Mouse (Mus musculus): ENCODE data around the gene Sertad1.

Sertad1 gene

GRCm38 (mm10) chr7:27486770-27487697 is at the start of gene Sertad1:
Gene Sertad1, plus strand, starts transcription at chr7:27486910.
- DNase-seq (ENCODE audit: low read depth, low spot score), result peak; percentile 99

DNA sequence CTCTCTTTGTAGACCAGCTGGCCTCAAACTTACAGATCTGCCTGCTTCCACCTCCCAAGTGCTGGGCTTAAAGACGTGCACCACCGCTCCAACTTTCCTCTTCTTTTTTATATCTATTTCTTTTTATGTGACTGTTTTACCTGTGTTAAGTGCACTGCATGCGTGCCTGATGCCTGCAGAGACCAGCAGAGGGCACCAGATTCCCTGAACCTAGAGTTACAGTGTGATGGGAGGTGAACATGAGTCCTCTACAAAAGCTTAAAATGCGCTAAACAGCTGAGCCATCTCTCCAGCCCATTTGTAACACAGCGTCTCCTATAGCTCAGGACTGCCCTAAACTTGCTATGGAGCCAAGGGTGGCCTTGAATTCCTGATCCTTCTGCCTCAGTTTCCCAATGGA is 49.2 kb upstream of the Sertad1 start:
- peak; percentile 61 for DNase-seq (ENCODE audit: low read depth, low spot score)

- no peak for DNase-seq (ENCODE audit: low read depth, low spot score)
These were observed 46.7 kb upstream of the Sertad1 start for GRCm38 (mm10) chr7:27440014-27440413.

GRCm38 (mm10) chr7:27446051-27446450 is 40.7 kb upstream of the Sertad1 start:
- DNase-seq (ENCODE audit: low read depth, low spot score), result no peak

DNA sequence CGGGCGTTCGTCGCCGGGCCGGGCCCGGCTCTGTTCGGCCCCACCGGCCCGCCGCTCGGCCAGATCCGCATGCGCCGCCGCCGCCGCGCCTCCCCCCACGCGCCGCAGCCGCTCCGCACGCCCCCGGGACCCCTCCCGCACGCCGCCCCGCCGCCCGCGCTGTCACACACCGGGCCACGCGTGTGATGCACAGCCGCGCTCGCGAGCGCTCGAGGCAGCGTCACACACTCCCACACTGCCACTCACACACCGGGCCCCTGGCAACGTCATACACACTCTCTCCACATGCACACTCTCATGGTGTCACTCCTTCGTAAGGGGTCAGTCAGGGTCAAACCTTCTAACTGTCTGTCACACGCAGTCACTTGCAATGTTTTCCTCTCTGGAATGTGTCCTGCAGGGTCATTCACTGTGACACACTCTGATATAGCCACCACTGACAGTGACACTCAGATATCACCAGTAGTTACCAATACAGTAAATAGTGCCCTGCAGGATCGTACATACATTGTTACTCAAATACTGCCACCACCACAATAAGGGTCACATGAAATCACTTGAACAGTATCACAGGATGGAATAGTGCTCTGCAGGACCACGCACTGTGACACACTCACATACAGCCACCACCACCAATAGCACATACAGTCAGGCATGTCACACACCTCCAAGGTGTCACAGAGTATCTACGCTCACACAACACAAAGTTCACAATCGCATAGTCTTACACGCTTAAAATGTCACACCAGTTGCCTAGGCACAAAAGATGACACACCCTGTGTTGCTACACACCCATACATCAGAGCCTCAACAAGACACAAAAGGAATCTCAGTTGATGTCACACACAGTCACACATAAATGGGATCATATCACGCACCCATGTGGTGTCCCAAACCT is 39.9 kb upstream of the Sertad1 start:
- no peak for DNase-seq (ENCODE audit: low read depth, low spot score)

DNA sequence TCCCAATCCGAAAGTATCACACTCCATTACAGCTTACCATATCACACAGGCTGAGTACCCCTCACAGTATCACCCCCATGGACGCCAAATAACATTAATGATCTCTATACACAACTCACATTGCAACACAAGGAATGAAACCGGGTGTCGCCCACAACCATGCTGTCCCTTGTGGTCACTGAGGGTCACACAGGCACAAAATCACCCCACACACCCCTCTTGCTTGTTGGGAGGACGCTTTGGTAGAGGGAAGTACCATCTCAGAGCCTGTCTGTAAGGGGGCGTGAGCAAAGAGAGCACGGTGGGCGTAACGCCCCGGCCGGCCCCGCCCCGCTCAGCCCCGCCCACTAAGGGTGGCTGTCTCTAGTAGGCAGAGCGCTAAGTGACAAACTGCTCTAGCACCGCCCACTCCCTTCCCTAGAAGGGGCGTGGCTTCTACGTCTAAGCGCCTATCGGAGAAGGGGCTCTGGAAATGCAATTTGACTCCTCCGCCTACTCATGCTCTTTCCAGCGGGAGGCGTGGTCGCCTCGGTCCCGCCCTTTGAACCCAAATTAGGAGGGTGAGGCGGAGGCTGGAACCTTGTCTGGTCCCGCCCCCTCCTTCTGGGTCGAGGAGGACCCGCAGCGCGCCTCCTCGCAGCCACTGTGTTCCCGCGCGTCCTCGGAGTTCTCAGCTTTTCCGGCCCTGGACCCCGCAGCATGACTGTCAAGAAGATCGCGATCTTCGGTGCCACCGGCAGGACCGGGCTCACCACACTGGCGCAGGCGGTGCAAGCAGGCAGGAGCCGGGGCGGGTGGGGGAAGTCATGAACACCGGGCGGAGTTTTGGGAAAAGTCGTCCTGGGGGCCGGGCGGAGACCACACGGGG is 39.1 kb upstream of the Sertad1 start, which contains the start of the genes Sptbn4 and Blvrb:
Gene Sptbn4, minus strand, starts transcription at position 268 of the 868 bp plus-strand sequence.
Gene Blvrb, plus strand, starts transcription at position 560 of the 868 bp plus-strand sequence.
- peak; percentile 100 for DNase-seq (ENCODE audit: low read depth, low spot score)

- DNase-seq (ENCODE audit: low read depth, low spot score), result peak; percentile 82
These were observed 38.1 kb upstream of the Sertad1 start for GRCm38 (mm10) chr7:27448421-27449206.

DNA sequence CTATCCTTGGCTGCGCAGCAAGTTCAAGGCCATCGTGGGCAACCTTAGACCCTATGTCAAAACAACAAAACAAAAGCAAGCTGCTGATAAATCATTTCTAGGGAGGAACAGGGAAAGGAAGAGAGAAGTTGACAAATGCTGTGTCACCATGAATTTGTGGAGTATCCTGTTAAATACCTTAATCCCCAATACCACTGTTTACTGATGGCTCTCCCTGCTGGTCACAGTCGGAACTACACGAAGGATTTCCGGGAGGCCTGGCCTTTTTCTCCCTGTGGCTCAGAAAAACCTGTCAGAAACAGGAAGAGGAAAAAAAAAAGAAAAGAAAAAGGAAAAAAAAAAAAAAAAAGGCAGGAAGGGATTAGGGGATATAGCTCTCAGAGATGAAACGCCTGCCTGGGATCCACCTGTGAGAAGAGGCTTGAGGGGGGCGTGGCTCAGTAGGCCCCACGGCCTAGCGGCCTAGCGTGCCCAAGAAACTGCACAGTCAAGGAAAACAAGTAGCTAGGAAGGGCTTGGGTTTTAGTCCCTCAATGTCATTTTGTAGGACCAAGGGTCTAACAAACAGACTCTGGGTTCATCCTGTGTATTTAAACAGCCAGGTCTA is 37.4 kb upstream of the Sertad1 start:
- peak; percentile 83 for DNase-seq (ENCODE audit: low read depth, low spot score)

DNA sequence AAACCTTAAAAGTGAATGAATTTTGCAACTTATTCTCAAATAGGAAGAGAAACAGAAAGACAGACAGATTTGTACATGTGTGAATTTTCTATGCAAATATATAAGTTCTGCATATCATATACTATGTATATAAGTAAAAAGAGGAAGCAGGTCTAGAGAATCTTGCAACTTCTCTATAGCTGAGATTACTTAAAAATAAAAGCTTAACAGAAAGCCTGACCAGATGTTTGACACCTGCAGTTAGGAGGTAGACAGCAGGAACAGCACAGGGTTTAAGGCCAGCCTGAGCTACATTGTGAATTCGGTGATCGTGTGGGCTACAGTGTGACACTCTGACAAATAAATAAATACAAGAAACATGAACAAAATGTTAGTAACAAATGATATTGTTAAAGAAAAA is 35.4 kb upstream of the Sertad1 start:
- DNase-seq (ENCODE audit: low read depth, low spot score), result no peak

DNA sequence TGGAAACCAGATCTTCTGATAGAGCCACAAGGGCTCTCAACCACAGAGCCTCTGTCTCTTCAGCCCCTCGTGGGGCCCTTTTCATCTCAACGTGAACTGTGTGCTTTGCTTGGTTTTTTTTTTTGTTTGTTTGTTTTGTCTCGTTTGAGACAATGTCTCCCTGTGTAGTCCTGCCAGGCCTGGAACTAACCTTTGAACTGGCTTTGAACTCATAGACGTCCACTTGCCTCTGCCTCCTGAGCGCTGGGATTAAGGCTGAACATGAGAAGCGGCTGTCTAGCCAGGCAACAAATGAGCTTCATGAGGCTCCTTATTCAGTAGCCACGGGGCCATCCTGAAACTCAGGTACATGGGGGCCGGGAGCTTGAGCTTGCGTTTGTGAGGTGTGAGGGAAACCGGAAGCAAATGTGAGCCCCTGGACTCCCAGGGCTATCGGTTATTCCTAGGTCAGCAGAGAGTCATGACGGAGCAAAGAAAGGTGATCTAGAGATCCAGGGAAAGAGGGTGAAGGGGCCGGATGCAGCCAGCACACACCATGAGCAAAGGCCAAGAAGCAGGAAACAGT is 34.4 kb upstream of the Sertad1 start:
- DNase-seq (ENCODE audit: low read depth, low spot score), result no peak

- peak; percentile 58 for DNase-seq (ENCODE audit: low read depth, low spot score)
These were observed 32.1 kb upstream of the Sertad1 start for GRCm38 (mm10) chr7:27454461-27455121.

GRCm38 (mm10) chr7:27455273-27455672 is 31.4 kb upstream of the Sertad1 start:
- DNase-seq (ENCODE audit: low read depth, low spot score), result no peak

GRCm38 (mm10) chr7:27458614-27459013 is 28.1 kb upstream of the Sertad1 start:
- DNase-seq (ENCODE audit: low read depth, low spot score), result no peak

DNA sequence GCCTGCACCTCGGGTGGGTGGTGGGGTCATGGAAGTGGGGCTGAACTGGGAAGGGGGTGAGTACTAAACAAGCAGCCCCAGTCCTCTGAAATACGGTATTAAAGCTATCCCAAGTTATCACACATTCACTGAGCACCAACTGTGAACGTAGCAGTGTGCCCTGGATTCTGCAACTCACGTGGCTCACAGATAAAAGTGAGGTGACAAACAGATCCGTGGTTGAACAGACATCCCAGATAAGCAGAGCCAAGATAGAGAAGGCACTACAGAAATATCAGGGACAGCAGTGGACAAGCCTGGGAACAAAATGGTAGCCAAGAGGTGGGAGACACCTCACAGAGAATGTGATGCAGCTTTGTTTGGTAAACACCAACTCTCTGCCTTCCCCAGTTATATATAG is 27.1 kb upstream of the Sertad1 start:
- DNase-seq (ENCODE audit: low read depth, low spot score), result no peak

DNA sequence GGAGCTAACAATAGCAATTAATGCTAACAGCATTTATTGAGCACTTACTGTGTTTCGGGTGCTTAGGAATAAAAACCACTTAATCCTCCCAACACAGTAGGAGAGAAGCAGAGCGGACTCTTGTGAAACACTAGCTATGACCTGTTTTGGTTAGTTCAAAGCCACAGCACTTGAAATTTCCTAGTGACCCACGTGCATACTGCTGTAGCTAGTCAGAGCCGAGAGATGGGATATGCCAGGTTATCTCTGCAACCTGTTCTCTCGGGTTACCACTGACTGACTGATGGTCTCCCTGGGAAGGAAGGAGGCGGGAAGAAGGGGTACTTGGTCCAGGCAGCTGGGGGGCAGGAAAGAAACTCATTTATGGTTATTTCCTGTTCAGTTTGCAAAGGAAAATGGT is 26.2 kb upstream of the Sertad1 start:
- no peak for DNase-seq (ENCODE audit: low read depth, low spot score)

DNA sequence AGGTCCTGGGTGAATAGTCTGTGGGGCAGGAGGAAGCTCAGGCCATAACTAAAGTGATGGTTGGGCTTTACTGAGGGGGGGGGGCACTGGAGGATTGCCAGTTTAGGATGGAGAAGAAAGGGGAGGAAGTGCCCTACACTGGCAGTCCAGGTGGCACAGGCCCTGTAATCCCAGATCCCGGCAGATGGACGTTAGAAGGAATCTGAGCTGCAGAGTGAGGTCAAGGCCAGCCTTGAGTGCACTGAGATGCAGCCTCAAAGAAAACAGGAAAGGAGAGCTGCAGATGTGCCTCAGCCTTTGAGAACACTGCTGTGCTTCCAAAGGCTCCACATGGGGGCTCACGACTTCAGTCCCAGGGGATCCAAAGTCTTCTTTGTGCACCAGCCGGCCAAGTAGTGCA is 19.1 kb upstream of the Sertad1 start:
- DNase-seq (ENCODE audit: low read depth, low spot score), result no peak

- no peak for DNase-seq (ENCODE audit: low read depth, low spot score)
These were observed 15.2 kb upstream of the Sertad1 start for GRCm38 (mm10) chr7:27471390-27472120.

GRCm38 (mm10) chr7:27472596-27472995 is 14.1 kb upstream of the Sertad1 start:
- DNase-seq (ENCODE audit: low read depth, low spot score), result no peak

All from c-Kit-negative CD71-positive TER-119-positive erythroid progenitor cells, embryonic 14.5 days (primary cell).